Mouse (Mus musculus) C2C12 (cell line): ENCODE data around the gene Smg6. TPM values are rescaled to one million over a fixed set of nuclear protein-coding genes. Genes with fewer than 3 reads are reported as not detected.

ENCODE experiments used
- H3K27me3 ChIP-seq: one replicate; pipeline ENCODE4 v1.6.1; 2011; ENCODE audit not compliant: control insufficient read depth, insufficient read depth, insufficient read length
- H3K36me3 ChIP-seq: one replicate; pipeline ENCODE4 v1.6.1; 2011; ENCODE audit not compliant: control insufficient read depth, insufficient read depth
- H3K4me3 ChIP-seq: one replicate; pipeline ENCODE4 v1.5.1; 2011; ENCODE audit warnings: mild to moderate bottlenecking, control low read depth; ENCODE audit not compliant: poor library complexity, insufficient read depth, severe bottlenecking
- H3K79me2 ChIP-seq: one replicate; pipeline ENCODE4 v1.6.1; 2011; ENCODE audit not compliant: control insufficient read depth, insufficient read depth
- H3K79me3 ChIP-seq: one replicate; pipeline ENCODE4 v1.6.1; 2011; ENCODE audit warnings: low read depth, control low read depth
- H3ac ChIP-seq: one replicate; pipeline ENCODE3; 2011; ENCODE audit warnings: low read depth; ENCODE audit not compliant: control insufficient read depth, insufficient read length
- CEBPB ChIP-seq: IDR thresholded peaks from one replicate; pipeline ENCODE4 v1.6.1; 2011; ENCODE audit warnings: low read depth, mild to moderate bottlenecking, control low read depth, moderate library complexity
- CTCF ChIP-seq: IDR thresholded peaks from one replicate; pipeline ENCODE4 v1.5.1; 2011; ENCODE audit not compliant: control insufficient read depth, insufficient read depth, insufficient read length
- FOSL1 ChIP-seq: IDR thresholded peaks from one replicate; pipeline ENCODE4 v1.8.0; 2011; ENCODE audit warnings: mild to moderate bottlenecking, low read length; ENCODE audit not compliant: poor library complexity, insufficient read depth, severe bottlenecking
- MAX ChIP-seq: IDR thresholded peaks from one replicate; pipeline ENCODE4 v1.6.1; 2011; ENCODE audit warnings: mild to moderate bottlenecking, control low read depth
- MYOD1 ChIP-seq: IDR thresholded peaks from one replicate; pipeline ENCODE4 v1.6.1; 2011; ENCODE audit warnings: low read depth; ENCODE audit not compliant: control insufficient read depth, insufficient read length
- MYOG ChIP-seq: IDR thresholded peaks from one replicate; pipeline ENCODE4 v1.6.1; 2011; ENCODE audit not compliant: control insufficient read depth, insufficient read length; ENCODE audit errors: extremely low read depth
- USF1 ChIP-seq: IDR thresholded peaks from one replicate; pipeline ENCODE4 v1.6.1; 2011; ENCODE audit warnings: low read depth, mild to moderate bottlenecking, control low read depth, moderate library complexity
- polyA plus RNA-seq: library from polyadenylated mRNA; unstranded; fragments of >200 nt; fragmentation: generic; extraction: Trizol; gene quantifications from one replicate; pipeline ENCODE4 v1.2.1, GENCODE M21; 2012; ENCODE audit warnings: missing spikeins

The Smg6 gene
- polyA plus RNA-seq, 1 experiment = 7.5 TPM

- Histone ChIP-seq H3K36me3 (peaks cover 86% of the 10 kb centered on the region), H3K79me3 (peaks cover 53% of the 10 kb centered on the region), H3K4me3 (no peak overlapping the region), H3K27me3 (no peaks in the 10 kb centered on the region), H3ac (no peak overlapping the region), H3K79me2 (peaks cover 85% of the 10 kb centered on the region)
- TF ChIP-seq FOSL1 (no peak), CTCF (no peak), MYOD1 (no peak), MYOG (no peak), MAX (no peak), CEBPB (no peak), USF1 (no peak)
Measured at GRCm38 (mm10) chr11:74902416-74902815, 23.2 kb upstream of the Smg6 start.

- Histone ChIP-seq H3ac (no peak overlapping the region), H3K27me3 (no peaks in the 10 kb centered on the region), H3K79me2 (peaks cover 31% of the 10 kb centered on the region), H3K4me3 (no peak overlapping the region), H3K36me3 (peaks cover 75% of the 10 kb centered on the region), H3K79me3 (peaks cover 10% of the 10 kb centered on the region)
- TF ChIP-seq MAX (no peak), MYOD1 (no peak), FOSL1 (no peak), CTCF (no peak), CEBPB (no peak), USF1 (no peak), MYOG (no peak)
Measured at GRCm38 (mm10) chr11:74907850-74908249, 17.8 kb upstream of the Smg6 start.

GRCm38 (mm10) chr11:74908618-74909399 is 16.8 kb upstream of the Smg6 start:
- H3K79me2 ChIP-seq = peaks cover 22% of the 10 kb centered on the region
- no peak overlapping the region for H3ac ChIP-seq
- H3K4me3 ChIP-seq = no peak overlapping the region
- TF ChIP-seq USF1 (no peak), FOSL1 (no peak), CEBPB (no peak), CTCF (no peak), MYOG (no peak), MAX (no peak), MYOD1 (no peak)
- peaks cover 65% of the 10 kb centered on the region for H3K36me3 ChIP-seq
- peaks cover 3% of the 10 kb centered on the region for H3K79me3 ChIP-seq
- no peaks in the 10 kb centered on the region for H3K27me3 ChIP-seq

GRCm38 (mm10) chr11:74909978-74910377 is 15.6 kb upstream of the Smg6 start:
- Histone ChIP-seq H3K4me3 (no peak overlapping the region), H3K79me2 (peaks cover 10% of the 10 kb centered on the region), H3K27me3 (no peaks in the 10 kb centered on the region), H3K79me3 (peaks cover under 1% of the 10 kb centered on the region), H3K36me3 (peaks cover 54% of the 10 kb centered on the region), H3ac (no peak overlapping the region)
- TF ChIP-seq CEBPB (no peak), USF1 (no peak), MYOD1 (no peak), FOSL1 (no peak), MYOG (no peak), MAX (no peak), CTCF (no peak)

GRCm38 (mm10) chr11:74912492-74912891 is 13.1 kb upstream of the Smg6 start:
- Histone ChIP-seq H3K36me3 (peaks cover 28% of the 10 kb centered on the region), H3ac (no peak overlapping the region)
- TF ChIP-seq USF1 = no peak
- no peak for TF ChIP-seq FOSL1
- TF ChIP-seq MYOG = no peak
- no peak for TF ChIP-seq MYOD1
- TF ChIP-seq CEBPB = no peak
- TF ChIP-seq CTCF = no peak
- TF ChIP-seq MAX = no peak

DNA sequence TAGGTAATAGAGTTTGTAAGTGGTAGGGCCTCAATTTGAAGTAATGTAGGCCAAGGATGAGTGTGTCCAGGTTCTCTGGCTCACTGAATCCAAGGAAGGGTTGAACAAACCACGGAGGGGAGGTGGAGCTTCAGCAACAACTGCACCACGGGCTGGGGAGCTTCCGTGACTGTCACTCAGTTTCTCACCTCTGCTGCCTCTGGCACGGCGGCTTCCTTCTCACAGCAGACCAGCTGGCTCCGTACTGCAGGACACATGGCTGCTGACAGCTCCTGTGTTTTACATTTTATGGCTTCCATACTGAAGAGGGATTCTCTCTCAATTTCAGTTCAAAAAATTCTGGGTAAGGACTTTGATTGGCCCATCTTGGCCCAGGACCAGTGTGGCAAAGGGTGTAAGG is 6.4 kb upstream of the Smg6 start:
- H3ac ChIP-seq = no peak overlapping the region
- TF ChIP-seq MAX = no peak
- no peak for TF ChIP-seq FOSL1
- TF ChIP-seq MYOD1 = no peak
- TF ChIP-seq CTCF = no peak
- no peak for TF ChIP-seq CEBPB
- TF ChIP-seq USF1 = no peak
- no peak for TF ChIP-seq MYOG
- peaks cover 18% of the 10 kb centered on the region for H3K79me2 ChIP-seq
- H3K36me3 ChIP-seq = peaks cover 17% of the 10 kb centered on the region
- no peaks in the 10 kb centered on the region for H3K27me3 ChIP-seq
- H3K79me3 ChIP-seq = peaks cover 5% of the 10 kb centered on the region
- H3K4me3 ChIP-seq = no peak overlapping the region

More at GRCm38 (mm10) chr11:74912492-74912891, 13.1 kb upstream of the Smg6 start:
- H3K4me3 ChIP-seq = no peak overlapping the region
- H3K79me2 ChIP-seq = no peaks in the 10 kb centered on the region
- H3K79me3 ChIP-seq = no peaks in the 10 kb centered on the region
- no peaks in the 10 kb centered on the region for H3K27me3 ChIP-seq
